Mouse (Mus musculus) heart, postnatal 0 days (tissue): ENCODE results near the gene Espl1. TPM values are rescaled to one million over a fixed set of nuclear protein-coding genes. Genes with fewer than 3 reads are reported as not detected.

Source experiments
- ATAC-seq: fragments of 200-750 bp; cut with Nextera tagmentation; 2 replicates; pipeline ENCODE4 v1.8.0; 2017; ENCODE audit warnings: low read depth, moderate number of reproducible peaks, moderate library complexity; ENCODE audit not compliant: insufficient read depth
- DNase-seq: peaks from one replicate; pipeline ENCODE4 v3.0.0-alpha.2; 2016; ENCODE audit warnings: low spot score
- H3K27ac ChIP-seq: fragments of 300-500 bp; sonication (generic); 2 replicates; pipeline ENCODE4 v1.5.1; 2014; ENCODE audit warnings: low read depth, mild to moderate bottlenecking
- H3K27me3 ChIP-seq: fragments of 300-500 bp; sonication (generic); 2 replicates; pipeline ENCODE4 v1.6.1; 2014; ENCODE audit warnings: low read length, mixed read lengths; ENCODE audit not compliant: control insufficient read depth, insufficient read depth
- H3K36me3 ChIP-seq: fragments of 300-500 bp; sonication (generic); replicated peaks from 2 replicates; pipeline ENCODE4 v1.6.1; 2014; ENCODE audit warnings: low read length, mixed read lengths; ENCODE audit not compliant: control insufficient read depth, insufficient read depth
- H3K4me1 ChIP-seq: fragments of 300-500 bp; sonication (generic); 2 replicates; pipeline ENCODE4 v1.6.1; 2014; ENCODE audit warnings: antibody characterized with exemption; ENCODE audit not compliant: control insufficient read depth, insufficient read depth
- H3K4me2 ChIP-seq: fragments of 300-500 bp; sonication (generic); 2 replicates; pipeline ENCODE4 v1.6.1; 2014; ENCODE audit warnings: low read depth, mild to moderate bottlenecking, low read length, moderate library complexity
- H3K4me3 ChIP-seq: fragments of 300-500 bp; sonication (generic); 2 replicates; pipeline ENCODE4 v1.5.1; 2014; ENCODE audit warnings: low read depth, low read length
- H3K9ac ChIP-seq: fragments of 300-500 bp; sonication (generic); replicated peaks from 2 replicates; pipeline ENCODE4 v1.6.1; 2014; ENCODE audit warnings: low read depth, low read length, mixed read lengths
- H3K9me3 ChIP-seq: fragments of 300-500 bp; sonication (generic); replicated peaks from 2 replicates; pipeline ENCODE4 v1.6.1; 2016; ENCODE audit warnings: low read length; ENCODE audit not compliant: control insufficient read depth
- CTCF ChIP-seq: IDR thresholded peaks from 2 replicates; pipeline ENCODE4 v1.5.1; 2016; ENCODE audit warnings: antibody characterized with exemption, control low read depth, low read depth
- EP300 ChIP-seq: IDR thresholded peaks from 2 replicates; pipeline ENCODE4 v1.6.1; 2016; ENCODE audit warnings: antibody characterized with exemption, low read depth
- WGBS: fragments of 180-500 bp; shearing (Covaris S2); extraction: QIAGEN DNeasy Blood & Tissue Kit; methylation state at CpG from one replicate; pipeline ENCODE4 v1.1.7; 2014; 5-methylcytosine and 5-hydroxymethylcytosine counted together
- polyA plus RNA-seq: library from polyadenylated mRNA; unstranded; fragments of >200 nt; fragmentation: Nextera tagmentation; extraction: Ambion mirVana; gene quantifications from 2 replicates; pipeline ENCODE4 v1.2.1, GENCODE M21; 2015
- total RNA-seq: library from RNA; depleted of rRNA; stranded (reverse); fragments of >200 nt; gene quantifications from 2 replicates; pipeline ENCODE4 v1.2.3, GENCODE M21; 2014; ENCODE audit warnings: low replicate concordance

The Espl1 gene
- total and polyA plus RNA-seq, 2 experiments from 2014 or later: 2.3 to 11.6 TPM

DNA sequence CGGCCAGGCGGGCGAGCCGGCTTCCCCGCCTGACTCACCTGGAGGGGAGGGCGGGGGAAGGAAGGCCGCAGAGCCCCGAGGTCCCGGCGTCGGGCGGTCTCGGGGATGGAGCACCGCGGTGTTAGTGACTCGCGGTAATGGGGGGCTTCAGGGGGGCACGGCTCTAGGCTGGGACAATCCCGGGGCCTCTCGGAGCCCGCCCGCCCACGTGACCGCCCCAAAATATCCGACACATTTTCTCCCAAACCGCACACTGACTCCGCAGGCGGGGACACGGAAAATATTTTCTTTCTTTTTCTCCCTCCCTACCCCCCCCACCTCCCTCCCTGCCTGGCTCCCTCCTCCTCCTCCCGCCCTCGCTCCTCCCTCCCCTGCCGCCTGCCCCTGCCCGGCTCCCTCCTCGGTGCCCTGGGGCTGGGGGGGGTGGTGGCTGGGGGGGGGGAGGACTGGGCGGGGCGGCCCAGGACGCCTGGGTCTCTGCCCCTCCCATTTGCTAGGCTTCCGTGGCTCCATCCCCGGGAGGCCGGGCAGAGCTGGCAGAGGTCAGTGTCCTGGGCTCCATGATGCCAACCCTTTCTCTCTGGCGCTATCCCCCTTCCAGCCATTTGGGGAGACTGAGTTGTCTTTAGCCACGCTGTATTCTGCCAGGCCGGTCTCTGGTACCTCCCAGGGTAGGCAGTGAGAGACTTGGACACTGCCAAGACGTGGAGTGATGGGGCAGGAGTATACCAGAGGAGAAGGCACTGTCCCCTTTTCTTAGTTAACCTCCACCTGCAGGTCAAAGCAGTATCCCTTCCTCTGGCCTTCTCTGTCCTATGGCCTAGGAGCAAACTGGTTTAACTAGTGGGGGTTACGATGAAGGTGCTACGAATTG lies 38.6 kb upstream of the Espl1 start, which contains the start of gene Rarg:
TSS of gene Rarg (minus strand) at position 316 of the 874 bp plus-strand sequence.
- ATAC-seq: peak; percentile 47; the same call in 1 of the 2 replicates

DNA sequence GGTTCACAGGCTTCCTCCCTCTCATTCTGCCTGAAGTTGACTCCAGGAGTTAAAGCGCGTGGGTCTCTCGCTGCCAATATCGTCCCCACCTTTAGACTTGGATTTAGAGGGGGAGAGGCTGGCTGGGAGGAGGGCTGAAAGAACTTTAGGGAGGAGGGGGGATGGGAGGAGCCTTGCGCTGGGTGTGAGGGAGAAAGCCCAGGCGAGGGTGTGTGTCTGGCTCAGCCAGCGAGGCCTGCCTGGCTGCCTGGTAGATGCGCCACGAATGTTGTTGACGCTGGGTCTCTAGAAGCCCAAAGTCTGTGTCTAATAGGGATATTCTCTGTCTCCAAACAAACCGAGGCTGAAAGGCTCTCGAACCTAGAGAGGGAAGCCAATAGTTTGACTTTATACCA lies 38.0 kb upstream of the Espl1 start:
- peaks cover 6% of the 10 kb centered on the region; the same call in 1 of the 2 replicates for H3K4me1 ChIP-seq
- peak overlapping the region; percentile 65 for H3K4me3 ChIP-seq
- 15% methylated on average over 12 of the region's 12 CpGs for WGBS
- DNase-seq (no peak), ATAC-seq (no peak)
- H3K27me3 ChIP-seq: peaks cover 65% of the 10 kb centered on the region
- H3K9ac ChIP-seq: no peak overlapping the region
- peak overlapping the region; percentile 96 for H3K4me2 ChIP-seq
- H3K27ac ChIP-seq: peak overlapping the region; percentile 35; the same call in 1 of the 2 replicates
- no peaks in the 10 kb centered on the region for H3K36me3 ChIP-seq
- no peak for TF ChIP-seq EP300
- no peak for TF ChIP-seq CTCF
- H3K9me3 ChIP-seq: no peaks in the 10 kb centered on the region

More for the DNA sequence above, 38.6 kb upstream of the Espl1 start, which contains the start of gene Rarg:
- Histone ChIP-seq H3K4me3 (peak within 1 kb of the TSS; percentile 65), H3K9me3 (no peaks in the 10 kb centered on the region), H3K9ac (peak within 1 kb of the TSS; percentile 65), H3K4me1 (peaks cover 6% of the 10 kb centered on the region; the same call in 1 of the 2 replicates), H3K27me3 (peaks cover 70% of the 10 kb centered on the region), H3K27ac (peak within 1 kb of the TSS; percentile 67), H3K4me2 (peak within 1 kb of the TSS; percentile 96), H3K36me3 (no peaks in the 10 kb centered on the region)
- TF ChIP-seq CTCF: no peak
- no peak for TF ChIP-seq EP300
- DNase-seq: no peak
- 2% methylated on average over 32 of the region's 46 CpGs for WGBS

DNA sequence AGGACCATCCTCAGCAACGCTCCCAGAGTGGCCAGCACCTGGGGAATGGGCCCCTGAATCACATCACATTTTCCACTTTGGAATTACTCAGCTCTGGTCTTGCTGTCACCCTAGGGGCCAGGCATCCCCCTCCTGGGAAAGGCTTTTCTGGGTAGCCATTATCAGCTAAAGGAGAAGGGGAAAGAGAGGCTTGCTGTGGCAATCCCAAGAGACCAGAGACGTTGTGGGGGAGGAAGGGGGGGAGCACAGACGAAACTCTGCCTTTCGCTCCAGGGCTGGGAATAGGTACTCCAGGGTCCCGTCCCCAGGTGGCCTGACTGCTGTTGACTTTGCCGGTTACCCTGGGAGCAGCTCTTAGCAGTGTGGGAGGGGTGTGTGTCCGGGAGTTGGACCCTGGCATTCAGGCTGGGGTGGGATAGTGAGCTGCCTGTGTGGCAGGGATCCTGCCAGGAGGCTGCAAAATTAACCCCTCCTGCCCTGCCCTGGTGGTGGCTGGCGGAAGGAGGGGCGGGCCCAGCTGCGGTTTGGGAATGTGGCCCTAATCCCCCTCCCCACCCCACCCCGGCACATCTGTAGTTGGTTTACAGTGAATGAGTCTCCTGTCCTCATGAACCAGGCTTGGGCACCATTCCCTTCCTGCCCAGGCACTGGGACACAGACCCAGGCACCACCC lies 37.3 kb upstream of the Espl1 start:
- 26% methylated on average over 11 of the region's 11 CpGs for WGBS
- no peak for DNase-seq
- H3K4me3 ChIP-seq: no peak overlapping the region
- H3K27ac ChIP-seq: peak overlapping the region; percentile 17; the same call in 1 of the 2 replicates
- no peak for ATAC-seq
- no peaks in the 10 kb centered on the region for H3K9me3 ChIP-seq
- H3K27me3 ChIP-seq: peaks cover 65% of the 10 kb centered on the region
- H3K36me3 ChIP-seq: no peaks in the 10 kb centered on the region
- no peak overlapping the region for H3K4me2 ChIP-seq
- H3K4me1 ChIP-seq: peaks cover 6% of the 10 kb centered on the region; the same call in 1 of the 2 replicates
- H3K9ac ChIP-seq: no peak overlapping the region; the same call in 1 of the 2 replicates
- no peak for TF ChIP-seq CTCF
- no peak for TF ChIP-seq EP300

DNA sequence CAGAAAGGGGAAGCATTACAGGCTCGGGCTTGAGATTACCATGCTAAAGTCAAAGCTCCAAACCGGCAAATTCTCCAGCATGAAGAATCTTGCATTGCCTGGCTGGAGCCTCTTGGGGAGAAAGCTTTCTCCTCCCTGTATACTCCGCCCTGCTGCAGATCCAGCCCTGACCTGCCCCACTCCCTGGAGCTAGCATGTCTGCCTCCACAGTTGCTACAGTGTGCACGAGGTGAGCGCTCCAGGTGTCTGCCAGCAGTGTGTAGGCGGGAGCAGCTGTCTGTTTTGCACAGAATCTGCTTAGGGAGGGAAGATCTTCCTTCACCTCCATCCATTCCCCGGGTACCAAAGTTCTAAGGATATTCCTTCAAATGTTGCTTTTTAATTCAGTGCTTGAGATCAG lies 33.5 kb upstream of the Espl1 start:
- no peaks in the 10 kb centered on the region for H3K9me3 ChIP-seq
- no peak overlapping the region for H3K9ac ChIP-seq
- H3K27me3 ChIP-seq: peaks cover 31% of the 10 kb centered on the region
- H3K36me3 ChIP-seq: no peaks in the 10 kb centered on the region
- no peak overlapping the region for H3K27ac ChIP-seq
- ATAC-seq (no peak), DNase-seq (no peak)
- H3K4me2 ChIP-seq: no peak overlapping the region
- 46% methylated on average over 7 of the region's 7 CpGs for WGBS
- no peak overlapping the region for H3K4me3 ChIP-seq
- TF ChIP-seq CTCF: no peak
- no peak for TF ChIP-seq EP300
- peaks cover 6% of the 10 kb centered on the region; the same call in 1 of the 2 replicates for H3K4me1 ChIP-seq

DNA sequence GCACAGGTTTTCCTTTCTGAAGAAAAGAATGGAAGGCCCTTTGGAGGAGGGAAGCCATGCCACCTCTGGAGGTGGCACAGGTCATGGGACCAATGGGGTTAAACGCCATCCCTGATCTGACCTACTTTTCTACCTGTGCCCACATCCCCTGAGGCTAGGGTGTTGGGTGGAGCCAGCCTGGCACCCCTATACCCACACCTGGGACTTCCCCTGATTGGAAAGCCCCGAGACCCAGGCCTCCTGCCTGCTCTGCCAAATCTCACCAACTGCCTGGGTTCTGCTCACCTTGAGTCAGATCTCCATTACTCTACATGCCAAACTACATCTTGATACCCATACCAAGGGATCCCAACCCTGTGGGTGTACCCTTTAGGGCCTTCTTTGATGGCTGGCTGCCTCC lies 33.0 kb upstream of the Espl1 start:
- 62% methylated on average over 2 of the region's 2 CpGs for WGBS
- ATAC-seq: no peak
- DNase-seq: no peak

More for the DNA sequence above, 33.0 kb upstream of the Espl1 start:
- Histone ChIP-seq H3K9ac (no peak overlapping the region), H3K4me3 (no peak overlapping the region), H3K27me3 (peaks cover 26% of the 10 kb centered on the region), H3K9me3 (no peaks in the 10 kb centered on the region), H3K4me2 (no peak overlapping the region), H3K36me3 (no peaks in the 10 kb centered on the region), H3K4me1 (peaks cover 1% of the 10 kb centered on the region; the same call in 1 of the 2 replicates), H3K27ac (no peak overlapping the region)
- TF ChIP-seq EP300 (no peak), CTCF (no peak)
